Comparison of ENCODE assay signal across 18 mouse cellular contexts in the genomic region with DNA sequence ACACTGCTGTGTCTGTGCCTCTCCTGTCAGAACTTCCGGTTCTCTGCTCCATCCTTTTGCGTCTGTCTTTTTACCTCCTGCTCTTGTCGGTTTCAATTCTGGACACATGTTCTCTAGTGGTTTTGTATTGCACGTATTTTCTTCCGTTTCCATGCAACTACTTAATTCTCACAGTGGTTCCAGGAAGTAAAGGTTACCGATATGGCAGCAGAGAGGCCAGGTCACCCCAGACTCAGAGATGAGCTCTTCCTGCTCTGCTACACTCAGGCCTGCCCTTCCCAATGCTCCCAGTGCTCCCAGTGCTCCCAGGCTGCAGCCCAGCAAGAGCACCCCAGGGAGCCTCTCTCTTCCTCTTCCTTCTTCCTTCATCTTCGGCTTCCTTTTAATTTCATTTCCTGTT. TPM values are rescaled to one million over a fixed set of nuclear protein-coding genes. Genes with fewer than 3 reads are reported as not detected.
DNase-seq lines count a peak whose midpoint lies in the region; ATAC-seq lines count a peak whose summit lies in the region.
"Had no signal": no experiment of that assay in that cellular context is flagged by ENCODE, and none has a peak within 500 bp of the region (broad histone marks: within the 10 kb centered on the region; RNA-seq: fewer than 3 reads in every experiment).

No protein-coding gene starts in this region.

- ATAC-seq in liver, embryonic 16.5 days (ENCODE audit: low read depth) = peak; percentile 67
- ATAC-seq: midbrain, embryonic 15.5 days had no signal

- H3K27ac ChIP-seq in liver, embryonic 16.5 days (ENCODE audit: low read length) = no peak overlapping the region
- H3K27ac ChIP-seq in embryonic facial prominence, embryonic 10.5 days (replicated peaks) = peak overlapping the region; percentile 2; the same call in 1 of the 2 replicates
- H3K27ac ChIP-seq: heart, adult 2 months; left cerebral cortex, adult 2 months; limb, embryonic 15.5 days; midbrain, embryonic 15.5 days; neural tube, embryonic 15.5 days had no signal

- WGBS in liver, embryonic 16.5 days (ENCODE audit: insufficient replicate concordance) = 32% methylated on average over 7 of the region's 7 CpGs
- 55% methylated on average over 7 of the region's 7 CpGs for WGBS in embryonic facial prominence, embryonic 10.5 days

- no peaks in the 10 kb centered on the region; the same call in 1 of the 2 replicates for H3K27me3 ChIP-seq in liver, embryonic 16.5 days (ENCODE audit: control insufficient read depth, insufficient read depth, low read depth, low read length)
- no peaks in the 10 kb centered on the region for H3K27me3 ChIP-seq in embryonic facial prominence, embryonic 10.5 days (replicated peaks; ENCODE audit: low read depth, poor library complexity, severe bottlenecking)
- H3K27me3 ChIP-seq: limb, embryonic 15.5 days; midbrain, embryonic 15.5 days; neural tube, embryonic 15.5 days had no signal

- no peak overlapping the region for H3K4me2 ChIP-seq in liver, embryonic 16.5 days (ENCODE audit: low read depth, low read length)
- H3K4me2 ChIP-seq: limb, embryonic 15.5 days; midbrain, embryonic 15.5 days; neural tube, embryonic 15.5 days had no signal

- no peaks in the 10 kb centered on the region for H3K36me3 ChIP-seq in liver, embryonic 16.5 days (ENCODE audit: control insufficient read depth, insufficient read depth)
- no peaks in the 10 kb centered on the region for H3K36me3 ChIP-seq in embryonic facial prominence, embryonic 10.5 days (replicated peaks)
- H3K36me3 ChIP-seq: limb, embryonic 15.5 days; midbrain, embryonic 15.5 days; neural tube, embryonic 15.5 days had no signal

- no peaks in the 10 kb centered on the region for H3K9me3 ChIP-seq in liver, embryonic 16.5 days (replicated peaks; ENCODE audit: control insufficient read depth, low read length)
- no peaks in the 10 kb centered on the region for H3K9me3 ChIP-seq in embryonic facial prominence, embryonic 10.5 days
- H3K9me3 ChIP-seq: limb, embryonic 15.5 days; midbrain, embryonic 15.5 days; neural tube, embryonic 15.5 days had no signal

- DNase-seq in liver = no peak
- peak; percentile 86 for DNase-seq in CD4-positive, CD25-positive, alpha-beta regulatory T cell, adult 2 months (ENCODE audit: low read depth, low spot score)
- DNase-seq in embryonic facial prominence, embryonic 10.5 days (ENCODE audit: low spot score) = no peak
- DNase-seq in naive thymus-derived CD4-positive, alpha-beta T cell, adult 2 months (ENCODE audit: low read depth) = peak; percentile 90
- no peak for DNase-seq in urinary bladder, postnatal 10 days (ENCODE audit: low spot score)
- no peak for DNase-seq in kidney, postnatal 4 days
- DNase-seq: cerebellum, adult 11 months; heart, adult 2 months; heart, postnatal 36 days; lung, postnatal 10 days; right cerebral cortex, postnatal 14 days had no signal

- no peak overlapping the region for H3K4me3 ChIP-seq in liver, embryonic 16.5 days (ENCODE audit: low read depth, low read length)
- no peak overlapping the region for H3K4me3 ChIP-seq in embryonic facial prominence, embryonic 10.5 days
- H3K4me3 ChIP-seq: heart, adult 2 months; left cerebral cortex, adult 2 months; limb, embryonic 15.5 days; midbrain, embryonic 15.5 days; neural tube, embryonic 15.5 days had no signal

- H3K9ac ChIP-seq in liver, embryonic 16.5 days (ENCODE audit: low read depth, low read length) = no peak overlapping the region
- H3K9ac ChIP-seq: limb, embryonic 15.5 days; midbrain, embryonic 15.5 days; neural tube, embryonic 15.5 days had no signal

- no peaks in the 10 kb centered on the region for H3K4me1 ChIP-seq in liver, embryonic 16.5 days (ENCODE audit: control insufficient read depth, low read depth, low read length)
- H3K4me1 ChIP-seq in embryonic facial prominence, embryonic 10.5 days = peaks cover 23% of the 10 kb centered on the region

RNA-seq across cellular contexts. Expression of a gene that starts 15.7 kb away (rescaled TPM):
- polyA plus RNA-seq in liver, embryonic 16.5 days (2015; fragmentation: Nextera tagmentation; extraction: Ambion mirVana) = 13.5 and 16.8 TPM in 2 replicates
- 13.6 and 14.6 TPM in 2 replicates for polyA plus RNA-seq in embryonic facial prominence, embryonic 10.5 days (2016; fragmentation: Nextera tagmentation; extraction: Ambion mirVana)

RNA-seq across cellular contexts. Expression of a gene that starts 39.1 kb away (rescaled TPM):
- polyA plus RNA-seq in liver, embryonic 16.5 days (2015; fragmentation: Nextera tagmentation; extraction: Ambion mirVana) = not detected in 2 replicates
- not detected in 2 replicates for polyA plus RNA-seq in embryonic facial prominence, embryonic 10.5 days (2016; fragmentation: Nextera tagmentation; extraction: Ambion mirVana)
- polyA plus RNA-seq: intestine, embryonic 14.5 days; large intestine, adult 2 months had no signal

Comparison
In these comparisons a context has a peak if more than half of its experiments do, and no peak if none do; other contexts are left out.
1. DNase-seq: peak in CD4-positive, CD25-positive, alpha-beta regulatory T cell, adult 2 months (single experiment) and naive thymus-derived CD4-positive, alpha-beta T cell, adult 2 months (single experiment); none in liver (single experiment), embryonic facial prominence, embryonic 10.5 days (single experiment), urinary bladder, postnatal 10 days (single experiment) and kidney, postnatal 4 days (0 of 2).